Comparison of ENCODE assay signal across 23 mouse cellular contexts in genomic region chr5:27081275-27081674, GRCm38 (mm10).
DNase-seq lines count a peak whose midpoint lies in the region; ATAC-seq lines count a peak whose summit lies in the region.
"Had no signal": no experiment of that assay in that cellular context is flagged by ENCODE, and none has a peak within 500 bp of the region (broad histone marks: within the 10 kb centered on the region; RNA-seq: fewer than 3 reads in every experiment).

No protein-coding gene starts in this region.

- peaks cover 12% of the 10 kb centered on the region; the same call in 1 of the 2 replicates for H3K4me1 ChIP-seq in forebrain, embryonic 13.5 days
- no peaks in the 10 kb centered on the region for H3K4me1 ChIP-seq in forebrain, embryonic 10.5 days
- 0 out of 2 replicates have a peak, but pooled peaks cover 4% of the 10 kb centered on the region for H3K4me1 ChIP-seq in midbrain, embryonic 14.5 days (ENCODE audit: control insufficient read depth, insufficient read depth, low read length)
- no peaks in the 10 kb centered on the region for H3K4me1 ChIP-seq in midbrain, embryonic 10.5 days
- H3K4me1 ChIP-seq in forebrain, embryonic 15.5 days: peaks cover 17% of the 10 kb centered on the region
- no peaks in the 10 kb centered on the region for H3K4me1 ChIP-seq in liver, embryonic 11.5 days (replicated peaks; ENCODE audit: control insufficient read depth, insufficient read depth, low read length)
- H3K4me1 ChIP-seq: heart, embryonic 12.5 days; limb, embryonic 15.5 days had no signal

- H3K36me3 ChIP-seq in forebrain, embryonic 13.5 days (ENCODE audit: poor library complexity, severe bottlenecking): no peaks in the 10 kb centered on the region
- H3K36me3 ChIP-seq in forebrain, embryonic 10.5 days (replicated peaks): no peaks in the 10 kb centered on the region
- H3K36me3 ChIP-seq in midbrain, embryonic 14.5 days (ENCODE audit: control insufficient read depth, insufficient read depth, low read length): no peaks in the 10 kb centered on the region
- no peaks in the 10 kb centered on the region for H3K36me3 ChIP-seq in midbrain, embryonic 10.5 days
- no peaks in the 10 kb centered on the region for H3K36me3 ChIP-seq in forebrain, embryonic 15.5 days
- H3K36me3 ChIP-seq in liver, embryonic 11.5 days (ENCODE audit: control insufficient read depth, insufficient read depth, low read length): no peaks in the 10 kb centered on the region
- H3K36me3 ChIP-seq: heart, embryonic 12.5 days; limb, embryonic 15.5 days had no signal

- H3K4me3 ChIP-seq in forebrain, embryonic 13.5 days: no peak overlapping the region
- H3K4me3 ChIP-seq in forebrain, embryonic 10.5 days: no peak overlapping the region
- H3K4me3 ChIP-seq in midbrain, embryonic 14.5 days (replicated peaks; ENCODE audit: low read depth, low read length): no peak overlapping the region
- H3K4me3 ChIP-seq in midbrain, embryonic 10.5 days: no peak overlapping the region
- no peak overlapping the region for H3K4me3 ChIP-seq in forebrain, embryonic 15.5 days
- no peak overlapping the region for H3K4me3 ChIP-seq in liver, embryonic 11.5 days (ENCODE audit: low read depth, low read length)
- H3K4me3 ChIP-seq: heart, embryonic 12.5 days; layer of hippocampus, adult 2 months; limb, embryonic 15.5 days had no signal

- H3K27me3 ChIP-seq in forebrain, embryonic 13.5 days: no peaks in the 10 kb centered on the region
- no peaks in the 10 kb centered on the region for H3K27me3 ChIP-seq in forebrain, embryonic 10.5 days (ENCODE audit: poor library complexity, severe bottlenecking)
- H3K27me3 ChIP-seq in midbrain, embryonic 14.5 days (ENCODE audit: control insufficient read depth, insufficient read depth, low read length): no peaks in the 10 kb centered on the region
- H3K27me3 ChIP-seq in midbrain, embryonic 10.5 days (ENCODE audit: low read depth, poor library complexity, severe bottlenecking): no peaks in the 10 kb centered on the region
- no peaks in the 10 kb centered on the region for H3K27me3 ChIP-seq in forebrain, embryonic 15.5 days
- no peaks in the 10 kb centered on the region for H3K27me3 ChIP-seq in liver, embryonic 11.5 days (replicated peaks; ENCODE audit: control insufficient read depth, insufficient read depth, low read length)
- H3K27me3 ChIP-seq: heart, embryonic 12.5 days; limb, embryonic 15.5 days had no signal

- DNase-seq in forebrain, embryonic 10.5 days (ENCODE audit: extremely low spot score, low spot score): no peak
- peak; percentile 30 for DNase-seq in midbrain, embryonic 14.5 days
- DNase-seq in midbrain, embryonic 10.5 days (ENCODE audit: low spot score): no peak
- peak; percentile 52 for DNase-seq in telencephalon, adult 2 months (ENCODE audit: low read depth, low spot score)
- no peak for DNase-seq in liver, embryonic 11.5 days (ENCODE audit: low spot score)
- DNase-seq: adrenal gland, adult 8-10 months; cerebellum, adult 11-12 months; cerebellum, postnatal 14 days; embryo, embryonic 11 days; heart, adult 11 months; heart, postnatal 14 days; kidney, adult 18-20 months; liver, postnatal 0 days; lung, postnatal 10 days; spleen, adult 18-20 months; thymus, adult 18-20 months had no signal

- no peak overlapping the region for H3K4me2 ChIP-seq in forebrain, embryonic 13.5 days
- H3K4me2 ChIP-seq in midbrain, embryonic 14.5 days (ENCODE audit: low read length): no peak overlapping the region
- H3K4me2 ChIP-seq in forebrain, embryonic 15.5 days (replicated peaks): no peak overlapping the region
- H3K4me2 ChIP-seq in liver, embryonic 11.5 days: no peak overlapping the region
- H3K4me2 ChIP-seq: heart, embryonic 12.5 days; limb, embryonic 15.5 days had no signal

- peak overlapping the region; percentile 31 for H3K27ac ChIP-seq in forebrain, embryonic 13.5 days
- no peak overlapping the region for H3K27ac ChIP-seq in forebrain, embryonic 10.5 days
- no peak overlapping the region; the same call in 1 of the 2 replicates for H3K27ac ChIP-seq in midbrain, embryonic 14.5 days (replicated peaks; ENCODE audit: low read depth, low read length)
- H3K27ac ChIP-seq in midbrain, embryonic 10.5 days (replicated peaks): no peak overlapping the region
- peak overlapping the region; percentile 54 for H3K27ac ChIP-seq in forebrain, embryonic 15.5 days (replicated peaks)
- H3K27ac ChIP-seq in liver, embryonic 11.5 days (ENCODE audit: low read depth, low read length): no peak overlapping the region
- H3K27ac ChIP-seq: kidney, postnatal 0 days; layer of hippocampus, adult 2 months; limb, embryonic 15.5 days had no signal

- no peaks in the 10 kb centered on the region for H3K9me3 ChIP-seq in forebrain, embryonic 13.5 days (replicated peaks)
- no peaks in the 10 kb centered on the region for H3K9me3 ChIP-seq in forebrain, embryonic 10.5 days
- H3K9me3 ChIP-seq in midbrain, embryonic 14.5 days (ENCODE audit: control insufficient read depth, low read length): no peaks in the 10 kb centered on the region
- no peaks in the 10 kb centered on the region for H3K9me3 ChIP-seq in midbrain, embryonic 10.5 days (replicated peaks)
- H3K9me3 ChIP-seq in forebrain, embryonic 15.5 days: no peaks in the 10 kb centered on the region
- H3K9me3 ChIP-seq in liver, embryonic 11.5 days (ENCODE audit: control insufficient read depth, low read length): no peaks in the 10 kb centered on the region
- H3K9me3 ChIP-seq: heart, embryonic 12.5 days; limb, embryonic 15.5 days had no signal

- ATAC-seq in forebrain, embryonic 13.5 days: peak; percentile 87
- ATAC-seq in midbrain, embryonic 14.5 days (ENCODE audit: low FRiP score, low TSS enrichment): peak; percentile 37; the same call in 1 of the 2 replicates
- ATAC-seq in forebrain, embryonic 15.5 days (replicated peaks): peak; percentile 86
- no peak for ATAC-seq in megakaryocyte-erythroid progenitor cell, adult 5-6 weeks (replicated peaks; ENCODE audit: low FRiP score, low TSS enrichment, poor library complexity, severe bottlenecking)
- no peak for ATAC-seq in liver, embryonic 11.5 days (replicated peaks; ENCODE audit: low FRiP score)
- ATAC-seq: liver, postnatal 0 days had no signal

- H3K9ac ChIP-seq in forebrain, embryonic 13.5 days: no peak overlapping the region
- no peak overlapping the region for H3K9ac ChIP-seq in midbrain, embryonic 14.5 days (replicated peaks; ENCODE audit: low read length)
- H3K9ac ChIP-seq in forebrain, embryonic 15.5 days (replicated peaks): no peak overlapping the region
- H3K9ac ChIP-seq in liver, embryonic 11.5 days (ENCODE audit: low read depth, low read length): no peak overlapping the region
- H3K9ac ChIP-seq: heart, embryonic 12.5 days; limb, embryonic 15.5 days; liver, postnatal 0 days had no signal

- WGBS in forebrain, embryonic 13.5 days: 43% methylated on average over 1 of the region's 1 CpGs
- 78% methylated on average over 1 of the region's 1 CpGs for WGBS in forebrain, embryonic 10.5 days
- whole genome bisulfite sequencing in midbrain, embryonic 14.5 days: 51% methylated on average over 1 of the region's 1 CpGs
- WGBS in midbrain, embryonic 10.5 days: 78% methylated on average over 1 of the region's 1 CpGs
- 34% methylated on average over 1 of the region's 1 CpGs for WGBS in forebrain, embryonic 15.5 days
- 63% methylated on average over 1 of the region's 1 CpGs for WGBS in liver, embryonic 11.5 days

Comparison
In these comparisons a context has a peak if more than half of its experiments do, and no peak if none do; other contexts are left out.
1. H3K27ac ChIP-seq: peak in forebrain, embryonic 13.5 days (single experiment) and forebrain, embryonic 15.5 days (single experiment); none in forebrain, embryonic 10.5 days (single experiment), midbrain, embryonic 14.5 days (single experiment), midbrain, embryonic 10.5 days (single experiment) and liver, embryonic 11.5 days (single experiment).
2. DNase-seq: peak in midbrain, embryonic 14.5 days (single experiment) and telencephalon, adult 2 months (single experiment); none in forebrain, embryonic 10.5 days (single experiment), midbrain, embryonic 10.5 days (single experiment) and liver, embryonic 11.5 days (single experiment).
3. ATAC-seq: peak in forebrain, embryonic 13.5 days (single experiment), midbrain, embryonic 14.5 days (single experiment) and forebrain, embryonic 15.5 days (single experiment); none in megakaryocyte-erythroid progenitor cell, adult 5-6 weeks (single experiment) and liver, embryonic 11.5 days (single experiment).